Mouse (Mus musculus): ENCODE measurements around the gene Asphd1. TPM values are rescaled to one million over a fixed set of nuclear protein-coding genes. Genes with fewer than 3 reads are reported as not detected.

Asphd1 gene
- polyA plus RNA-seq, 1 experiment: not detected

- Histone ChIP-seq H3K4me3 (ENCODE audit: extremely low read depth, insufficient read depth, insufficient read length) (peak overlapping the region; percentile 87), H3K27me3 (ENCODE audit: control insufficient read depth, insufficient read depth, low read length) (no peaks in the 10 kb centered on the region), H3K27ac (ENCODE audit: insufficient read depth, low read length) (peak overlapping the region; percentile 81), H3K36me3 (ENCODE audit: control insufficient read depth, insufficient read depth, low read length) (0 out of 2 replicates have a peak, but pooled peaks cover 1% of the 10 kb centered on the region), H3K4me1 (ENCODE audit: control insufficient read depth, insufficient read depth, insufficient read length) (peaks cover 8% of the 10 kb centered on the region)
- DNase-seq (ENCODE audit: low read depth in 1 of 2, low spot score in 2 of 2): peak; percentile 70 to 95
- TF ChIP-seq CTCF (IDR thresholded peaks at IDR 0.05; ENCODE audit: extremely low read depth, insufficient read depth, insufficient read length, insufficient replicate concordance) (no peak), POLR2A (IDR thresholded peaks at IDR 0.05; ENCODE audit: low read depth, low read length) (peak; percentile 73; the same call in 1 of the 2 replicates)
- 14% methylated on average over 37 of the region's 37 CpGs for WGBS
Measured at GRCm38 (mm10) chr7:126898102-126898990, 51.0 kb downstream of the Asphd1 start.

GRCm38 (mm10) chr7:126897390-126898101 lies 51.8 kb downstream of the Asphd1 start:
- Histone ChIP-seq H3K36me3 (ENCODE audit: control insufficient read depth, insufficient read depth, low read length) (0 out of 2 replicates have a peak, but pooled peaks cover 1% of the 10 kb centered on the region), H3K27ac (ENCODE audit: insufficient read depth, low read length) (peak overlapping the region; percentile 81), H3K4me3 (ENCODE audit: extremely low read depth, insufficient read depth, insufficient read length) (peak overlapping the region; percentile 87), H3K4me1 (ENCODE audit: control insufficient read depth, insufficient read depth, insufficient read length) (peaks cover 8% of the 10 kb centered on the region), H3K27me3 (ENCODE audit: control insufficient read depth, insufficient read depth, low read length) (no peaks in the 10 kb centered on the region)
- DNase-seq (ENCODE audit: low read depth in 1 of 2, low spot score in 2 of 2): peak; percentile 22 to 26
- no peak for TF ChIP-seq CTCF (IDR thresholded peaks at IDR 0.05; ENCODE audit: extremely low read depth, insufficient read depth, insufficient read length, insufficient replicate concordance)
- TF ChIP-seq POLR2A (IDR thresholded peaks at IDR 0.05; ENCODE audit: low read depth, low read length): no peak
- 1% methylated on average over 16 of the region's 16 CpGs for WGBS

GRCm38 (mm10) chr7:126896912-126897311 lies 52.5 kb downstream of the Asphd1 start:
- Histone ChIP-seq H3K27ac (ENCODE audit: insufficient read depth, low read length) (peak overlapping the region; percentile 81), H3K4me1 (ENCODE audit: control insufficient read depth, insufficient read depth, insufficient read length) (peaks cover 8% of the 10 kb centered on the region), H3K36me3 (ENCODE audit: control insufficient read depth, insufficient read depth, low read length) (0 out of 2 replicates have a peak, but pooled peaks cover 1% of the 10 kb centered on the region), H3K4me3 (ENCODE audit: extremely low read depth, insufficient read depth, insufficient read length) (no peak overlapping the region), H3K27me3 (ENCODE audit: control insufficient read depth, insufficient read depth, low read length) (no peaks in the 10 kb centered on the region)
- DNase-seq (ENCODE audit: low read depth in 1 of 2, low spot score in 2 of 2): no peak
- no peak for TF ChIP-seq POLR2A (IDR thresholded peaks at IDR 0.05; ENCODE audit: low read depth, low read length)
- no peak for TF ChIP-seq CTCF (IDR thresholded peaks at IDR 0.05; ENCODE audit: extremely low read depth, insufficient read depth, insufficient read length, insufficient replicate concordance)
- WGBS: 68% methylated on average over 5 of the region's 5 CpGs

Other genes starting within 250 kb of the Asphd1 start
- gene Coro1a, start 241.8 kb downstream of the Asphd1 start, polyA plus RNA-seq (2012; rRNA removed): 1,755 and 1,932 TPM in 2 replicates
- 97.0 and 108 TPM in 2 replicates for gene Mapk3, start 190.0 kb downstream of the Asphd1 start, polyA plus RNA-seq (2012; rRNA removed)
- gene Gdpd3, start 183.2 kb downstream of the Asphd1 start, polyA plus RNA-seq (2012; rRNA removed): 7.7 and 62.7 TPM in 2 replicates
- 393 and 605 TPM in 2 replicates for gene Ypel3, start 172.6 kb downstream of the Asphd1 start, polyA plus RNA-seq (2012; rRNA removed)
- 16.6 and 17.9 TPM in 2 replicates for gene Tbx6, start 168.1 kb downstream of the Asphd1 start, polyA plus RNA-seq (2012; rRNA removed)
- 175 and 184 TPM in 2 replicates for gene Ppp4c, start 157.1 kb downstream of the Asphd1 start, polyA plus RNA-seq (2012; rRNA removed)
- gene Fam57b, start 151.9 kb downstream of the Asphd1 start, polyA plus RNA-seq (2012; rRNA removed): 0.30 and 0.62 TPM in 2 replicates
- not detected in 2 replicates for gene 4930451I11Rik, start 117.9 kb downstream of the Asphd1 start, polyA plus RNA-seq (2012; rRNA removed)
- gene Doc2a, start 102.2 kb downstream of the Asphd1 start, polyA plus RNA-seq (2012; rRNA removed): not detected in 2 replicates
- 7.4 and 8.6 TPM in 2 replicates for gene Hirip3, start 87.6 kb downstream of the Asphd1 start, polyA plus RNA-seq (2012; rRNA removed)
- 40.1 and 56.0 TPM in 2 replicates for gene Ino80e, start 87.2 kb downstream of the Asphd1 start, polyA plus RNA-seq (2012; rRNA removed)
- gene Taok2, start 64.9 kb downstream of the Asphd1 start, polyA plus RNA-seq (2012; rRNA removed): 97.0 and 109 TPM in 2 replicates
- gene Tmem219, start 26.7 kb downstream of the Asphd1 start, polyA plus RNA-seq (2012; rRNA removed): 81.7 and 94.0 TPM in 2 replicates
- gene Kctd13, start 20.7 kb downstream of the Asphd1 start, polyA plus RNA-seq (2012; rRNA removed): 21.5 and 29.9 TPM in 2 replicates
- gene Sez6l2, start 981 bp upstream of the Asphd1 start, polyA plus RNA-seq (2012; rRNA removed): 2.4 and 2.9 TPM in 2 replicates
- 154 and 201 TPM in 2 replicates for gene Cdipt, start 26.3 kb upstream of the Asphd1 start, polyA plus RNA-seq (2012; rRNA removed)
- 0.59 and 0.71 TPM in 2 replicates for gene Cdiptos, start 26.5 kb upstream of the Asphd1 start, polyA plus RNA-seq (2012; rRNA removed)
- gene Mvp, start 65.0 kb upstream of the Asphd1 start, polyA plus RNA-seq (2012; rRNA removed): 63.3 and 80.9 TPM in 2 replicates
- 0.48 and 2.5 TPM in 2 replicates for gene Pagr1b, start 66.9 kb upstream of the Asphd1 start, polyA plus RNA-seq (2012; rRNA removed)
- gene Pagr1a, start 67.8 kb upstream of the Asphd1 start, polyA plus RNA-seq (2012; rRNA removed): 3.1 and 3.3 TPM in 2 replicates
- gene Gm42742, start 71.5 kb upstream of the Asphd1 start, polyA plus RNA-seq (2012; rRNA removed): 27.8 and 31.8 TPM in 2 replicates
- 5.8 and 6.5 TPM in 2 replicates for gene Prrt2, start 71.6 kb upstream of the Asphd1 start, polyA plus RNA-seq (2012; rRNA removed)
- 215 and 345 TPM in 2 replicates for gene Maz, start 77.5 kb upstream of the Asphd1 start, polyA plus RNA-seq (2012; rRNA removed)
- gene Kif22, start 92.9 kb upstream of the Asphd1 start, polyA plus RNA-seq (2012; rRNA removed): 6.3 and 8.2 TPM in 2 replicates
- 1,018 and 1,065 TPM in 2 replicates for gene Zg16, start 137.7 kb upstream of the Asphd1 start, polyA plus RNA-seq (2012; rRNA removed)
- 135 and 221 TPM in 2 replicates for gene AI467606, start 141.8 kb upstream of the Asphd1 start, polyA plus RNA-seq (2012; rRNA removed)
- 5.5 and 5.8 TPM in 2 replicates for gene Qprt, start 172.6 kb upstream of the Asphd1 start, polyA plus RNA-seq (2012; rRNA removed)
- 54.6 and 56.6 TPM in 2 replicates for gene Spn, start 188.2 kb upstream of the Asphd1 start, polyA plus RNA-seq (2012; rRNA removed)
- gene Cd2bp2, start 246.5 kb upstream of the Asphd1 start, polyA plus RNA-seq (2012; rRNA removed): 22.7 and 26.4 TPM in 2 replicates